Mouse (Mus musculus): ENCODE results near the gene Spag5. TPM values are rescaled to one million over a fixed set of nuclear protein-coding genes. Genes with fewer than 3 reads are reported as not detected.

Gene Spag5
- polyA plus RNA-seq, 1 experiment from 2014 or later, result 9.7 TPM

DNA sequence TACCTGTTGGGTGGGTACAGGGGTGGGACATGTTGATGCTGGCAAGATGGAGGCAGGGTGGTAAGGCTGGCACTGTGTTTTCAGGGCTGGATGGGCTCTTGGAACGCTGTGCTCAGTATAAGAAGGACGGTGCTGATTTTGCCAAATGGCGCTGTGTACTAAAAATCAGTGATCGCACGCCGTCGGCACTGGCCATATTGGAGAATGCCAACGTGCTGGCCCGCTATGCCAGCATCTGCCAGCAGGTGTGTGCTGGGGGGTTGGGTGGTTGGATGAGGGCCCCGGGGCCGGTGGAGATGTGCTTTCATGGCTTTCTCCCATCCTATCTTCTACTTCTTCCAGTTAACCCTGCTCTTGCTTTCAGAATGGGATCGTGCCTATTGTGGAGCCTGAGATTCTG, 23.6 kb downstream of the Spag5 start:
- no peaks in the 10 kb centered on the region for H3K27me3 ChIP-seq
- no peak overlapping the region for H3K9ac ChIP-seq
- peak overlapping the region; percentile 35 for H3K4me3 ChIP-seq
- no peaks in the 10 kb centered on the region for H3K36me3 ChIP-seq
- H3K9me3 ChIP-seq, result no peaks in the 10 kb centered on the region
- peak overlapping the region; percentile 80 for H3K27ac ChIP-seq (replicated peaks)
- peak overlapping the region; percentile 50 for H3K4me2 ChIP-seq
- 92% methylated on average over 12 of the region's 12 CpGs for WGBS
- peaks cover 38% of the 10 kb centered on the region for H3K4me1 ChIP-seq (replicated peaks)
- no peak for ATAC-seq (ENCODE audit: low FRiP score, low read depth)

DNA sequence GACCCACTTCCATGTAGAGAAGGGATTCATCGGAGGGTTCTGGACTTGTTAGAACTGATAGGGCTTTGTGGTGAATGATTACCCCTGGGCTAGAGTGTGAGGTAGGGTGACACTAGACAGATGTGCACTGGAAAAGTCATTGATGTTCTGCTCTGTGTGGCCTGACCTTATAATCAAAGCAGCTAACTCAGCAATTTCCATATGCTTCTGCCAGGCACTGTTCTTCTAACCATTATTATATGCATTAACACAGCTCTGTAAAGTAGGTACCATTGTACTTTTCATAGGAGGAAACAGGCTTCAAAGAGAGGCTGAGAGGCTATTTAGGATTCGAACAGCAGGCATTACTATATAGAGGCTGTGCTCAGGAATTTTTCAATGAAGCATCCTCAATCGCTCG, 25.9 kb downstream of the Spag5 start:
- Histone ChIP-seq H3K9ac (no peak overlapping the region), H3K36me3 (no peaks in the 10 kb centered on the region), H3K4me1 (replicated peaks) (peaks cover 33% of the 10 kb centered on the region), H3K4me3 (no peak overlapping the region), H3K9me3 (no peaks in the 10 kb centered on the region), H3K27me3 (no peaks in the 10 kb centered on the region), H3K4me2 (no peak overlapping the region), H3K27ac (replicated peaks) (no peak overlapping the region)
- ATAC-seq (ENCODE audit: low FRiP score, low read depth), result no peak
- WGBS, result 91% methylated on average over 4 of the region's 4 CpGs

DNA sequence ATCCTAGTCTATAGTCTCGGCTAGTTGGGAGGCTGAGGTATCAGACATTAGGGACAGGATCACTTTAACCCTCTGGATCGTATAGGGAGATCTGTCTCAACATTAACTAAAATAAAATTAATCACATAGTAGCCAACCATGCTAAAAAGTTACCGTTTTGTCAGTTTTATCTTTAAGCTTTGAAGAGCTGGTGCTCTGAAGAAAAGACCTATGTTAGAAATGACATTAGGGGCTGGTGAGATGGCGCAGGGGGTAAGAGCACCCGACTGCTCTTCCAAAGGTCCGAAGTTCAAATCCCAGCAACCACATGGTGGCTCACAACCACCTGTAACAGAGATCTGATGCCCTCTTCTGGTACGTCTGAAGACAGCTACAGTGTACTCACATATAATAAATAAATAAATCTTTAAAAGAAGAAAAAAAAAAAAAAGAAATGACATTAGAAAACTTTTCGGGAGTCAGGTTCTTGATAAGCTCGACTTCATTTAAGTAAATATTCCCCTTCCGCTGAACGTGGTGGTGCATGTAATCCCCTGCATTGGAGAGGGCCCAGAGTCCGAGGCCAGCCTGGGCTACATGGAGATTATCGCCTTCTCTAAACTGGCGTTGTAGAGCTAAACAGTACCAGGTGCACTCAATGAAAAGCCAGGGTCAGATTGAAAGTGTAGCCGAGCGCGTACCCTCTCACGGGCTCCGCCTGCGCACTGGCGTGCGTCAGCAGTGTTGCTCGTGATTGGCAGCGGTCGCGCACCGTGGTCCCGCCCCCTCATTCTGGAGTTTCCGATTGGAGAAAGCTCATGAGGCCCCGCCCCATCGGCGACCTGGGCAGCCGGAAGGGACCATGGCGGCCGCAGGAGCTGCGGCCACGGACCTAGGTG, 26.5 kb downstream of the Spag5 start, which contains the start of gene Pigs:
Gene Pigs (plus strand): TSS at position 782 of the 878 bp plus-strand sequence.
- H3K27me3 ChIP-seq, result no peaks in the 10 kb centered on the region
- peak within 1 kb of the TSS; percentile 80 for H3K4me2 ChIP-seq
- H3K9me3 ChIP-seq, result no peaks in the 10 kb centered on the region
- H3K27ac ChIP-seq (replicated peaks), result peak within 1 kb of the TSS; percentile 76
- peak; percentile 92 for ATAC-seq (ENCODE audit: low FRiP score, low read depth)
- peak within 1 kb of the TSS; percentile 78 for H3K9ac ChIP-seq
- peaks cover 27% of the 10 kb centered on the region for H3K4me1 ChIP-seq (replicated peaks)
- peak within 1 kb of the TSS; percentile 85 for H3K4me3 ChIP-seq
- 13% methylated on average over 37 of the region's 37 CpGs for WGBS
- H3K36me3 ChIP-seq, result peaks cover 5% of the 10 kb centered on the region; the same call in 1 of the 2 replicates

DNA sequence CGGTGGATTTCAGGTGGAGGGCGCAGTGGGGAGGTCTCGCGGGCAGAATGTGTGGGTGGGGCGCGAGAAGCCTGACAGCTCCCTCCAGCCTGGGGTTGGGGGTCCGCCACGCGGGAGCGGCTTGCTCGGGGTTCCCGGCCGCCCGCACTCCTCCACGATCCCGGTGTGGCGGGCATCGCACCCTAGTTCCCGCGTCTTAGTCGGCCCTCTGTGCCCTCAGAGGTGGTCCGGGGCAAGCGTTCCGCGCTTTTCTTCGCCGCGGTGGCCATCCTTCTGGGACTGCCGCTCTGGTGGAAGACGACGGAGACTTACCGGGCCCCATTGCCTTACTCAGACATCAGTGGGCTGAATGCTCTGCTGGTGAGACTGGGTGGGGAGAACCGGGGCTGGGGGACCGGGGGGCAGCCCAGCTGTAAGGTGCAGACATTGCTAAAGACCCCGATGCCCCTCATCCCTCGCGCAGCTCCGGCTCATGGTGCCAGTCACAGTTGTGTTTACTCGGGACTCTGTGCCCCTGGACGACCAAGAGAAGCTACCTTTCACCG, 27.3 kb downstream of the Spag5 start:
- Histone ChIP-seq H3K4me3 (peak overlapping the region; percentile 85), H3K27ac (replicated peaks) (peak overlapping the region; percentile 76), H3K4me2 (peak overlapping the region; percentile 80), H3K36me3 (peaks cover 12% of the 10 kb centered on the region), H3K9me3 (no peaks in the 10 kb centered on the region), H3K4me1 (replicated peaks) (peaks cover 20% of the 10 kb centered on the region), H3K9ac (peak overlapping the region; percentile 78), H3K27me3 (no peaks in the 10 kb centered on the region)
- ATAC-seq (ENCODE audit: low FRiP score, low read depth), result peak; percentile 70
- under 1% methylated on average over 41 of the region's 41 CpGs for WGBS

DNA sequence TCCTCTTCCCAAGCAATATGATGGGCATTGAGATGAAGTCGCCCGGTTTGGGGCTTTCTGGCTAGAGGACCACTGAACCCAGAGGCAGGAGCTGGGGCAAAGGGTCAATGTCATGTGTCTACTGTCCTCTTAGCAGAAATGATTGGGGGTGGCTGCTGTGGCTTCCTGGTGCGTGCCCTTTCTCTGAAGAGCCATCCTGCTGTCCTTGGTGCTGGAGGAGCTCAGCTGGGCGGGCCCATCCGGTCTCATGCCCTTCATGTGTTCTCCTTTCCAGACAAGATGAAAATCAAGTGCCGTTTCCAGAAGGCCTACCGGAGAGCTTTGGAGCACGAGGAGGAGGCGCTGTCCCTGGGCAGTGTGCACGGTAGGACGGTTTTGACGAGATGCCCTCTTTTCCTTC, 31.3 kb downstream of the Spag5 start:
- ATAC-seq (ENCODE audit: low FRiP score, low read depth), result no peak
- H3K4me2 ChIP-seq, result no peak overlapping the region
- H3K4me1 ChIP-seq (replicated peaks), result peaks cover 10% of the 10 kb centered on the region
- no peaks in the 10 kb centered on the region for H3K9me3 ChIP-seq
- no peak overlapping the region for H3K9ac ChIP-seq
- 97% methylated on average over 12 of the region's 12 CpGs for WGBS
- no peak overlapping the region for H3K27ac ChIP-seq (replicated peaks)
- no peaks in the 10 kb centered on the region for H3K27me3 ChIP-seq
- H3K36me3 ChIP-seq, result peaks cover 36% of the 10 kb centered on the region
- H3K4me3 ChIP-seq, result no peak overlapping the region

DNA sequence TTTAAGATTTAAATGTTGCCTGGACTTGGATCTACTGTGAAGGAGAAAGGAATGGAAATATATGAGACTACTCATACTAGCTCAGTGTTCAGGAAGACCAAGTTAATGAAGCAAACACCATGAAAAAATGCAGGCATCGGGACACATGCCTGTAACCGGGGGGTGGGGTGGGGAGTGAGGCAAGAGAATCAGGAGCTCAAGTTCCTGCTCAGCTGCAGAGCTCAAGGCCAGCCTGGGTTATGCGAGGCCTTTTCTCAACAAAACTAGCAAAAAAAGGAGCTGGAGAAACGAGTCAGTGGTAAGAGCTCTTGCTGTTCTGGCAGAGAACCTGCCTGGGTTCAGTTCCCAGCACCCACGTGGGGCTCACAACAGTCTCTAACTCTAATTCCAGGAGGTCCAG, 32.7 kb downstream of the Spag5 start:
- no peak for ATAC-seq (ENCODE audit: low FRiP score, low read depth)
- no peak overlapping the region for H3K4me2 ChIP-seq
- no peak overlapping the region for H3K4me3 ChIP-seq
- H3K36me3 ChIP-seq, result peaks cover 43% of the 10 kb centered on the region
- no peak overlapping the region for H3K27ac ChIP-seq (replicated peaks)
- H3K4me1 ChIP-seq (replicated peaks), result peaks cover 8% of the 10 kb centered on the region
- no peak overlapping the region for H3K9ac ChIP-seq
- 94% methylated on average over 5 of the region's 5 CpGs for WGBS
- H3K27me3 ChIP-seq, result no peaks in the 10 kb centered on the region
- H3K9me3 ChIP-seq, result no peaks in the 10 kb centered on the region

DNA sequence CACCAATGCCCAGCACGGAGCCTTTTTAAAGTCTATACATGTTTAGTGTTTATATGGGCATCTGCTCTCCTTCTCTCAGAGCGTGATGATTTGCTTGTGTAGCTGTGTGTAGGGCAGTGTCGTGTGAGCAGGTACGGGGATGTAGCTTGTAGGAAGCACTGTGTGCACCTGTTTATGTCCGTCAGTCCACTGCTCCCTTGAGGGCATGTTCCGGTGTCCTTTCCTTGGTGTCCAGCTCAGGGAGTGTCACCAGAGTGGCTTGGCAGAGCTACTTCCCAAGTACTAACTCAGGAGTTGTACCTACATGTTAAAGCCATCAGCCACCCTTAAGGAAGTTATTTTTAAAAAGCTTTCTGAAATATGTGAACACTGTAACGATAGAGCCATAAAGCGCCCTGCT, 35.7 kb downstream of the Spag5 start:
- Histone ChIP-seq H3K4me1 (replicated peaks) (no peaks in the 10 kb centered on the region), H3K36me3 (peaks cover 67% of the 10 kb centered on the region), H3K9me3 (no peaks in the 10 kb centered on the region), H3K27ac (replicated peaks) (no peak overlapping the region), H3K4me3 (no peak overlapping the region), H3K4me2 (no peak overlapping the region), H3K9ac (no peak overlapping the region), H3K27me3 (no peaks in the 10 kb centered on the region)
- 95% methylated on average over 8 of the region's 8 CpGs for WGBS
- ATAC-seq (ENCODE audit: low FRiP score, low read depth), result no peak

DNA sequence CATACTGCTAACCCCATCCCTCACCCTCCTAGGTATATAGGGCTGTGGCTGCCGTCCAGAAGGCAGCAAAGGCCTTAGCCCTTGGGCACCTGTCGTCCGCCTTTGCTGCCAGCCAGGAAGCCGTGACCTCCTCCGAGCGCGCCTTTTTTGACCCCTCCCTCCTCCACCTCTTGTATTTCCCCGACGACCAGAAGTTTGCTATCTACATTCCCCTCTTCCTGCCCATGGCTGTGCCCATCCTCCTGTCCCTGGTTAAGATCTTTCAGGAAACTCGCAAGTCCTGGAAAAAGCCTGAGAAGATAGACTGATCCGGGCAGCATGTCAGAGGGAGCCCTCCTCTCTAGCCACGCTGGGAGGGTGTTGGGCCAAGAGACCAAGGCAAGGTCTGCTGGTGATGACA, 40.4 kb downstream of the Spag5 start:
- Histone ChIP-seq H3K36me3 (peaks cover 39% of the 10 kb centered on the region), H3K27me3 (no peaks in the 10 kb centered on the region), H3K9ac (no peak overlapping the region), H3K9me3 (no peaks in the 10 kb centered on the region), H3K4me3 (no peak overlapping the region), H3K4me1 (replicated peaks) (peaks cover 35% of the 10 kb centered on the region), H3K27ac (replicated peaks) (no peak overlapping the region), H3K4me2 (no peak overlapping the region)
- ATAC-seq (ENCODE audit: low FRiP score, low read depth), result no peak
- WGBS, result 89% methylated on average over 12 of the region's 12 CpGs

DNA sequence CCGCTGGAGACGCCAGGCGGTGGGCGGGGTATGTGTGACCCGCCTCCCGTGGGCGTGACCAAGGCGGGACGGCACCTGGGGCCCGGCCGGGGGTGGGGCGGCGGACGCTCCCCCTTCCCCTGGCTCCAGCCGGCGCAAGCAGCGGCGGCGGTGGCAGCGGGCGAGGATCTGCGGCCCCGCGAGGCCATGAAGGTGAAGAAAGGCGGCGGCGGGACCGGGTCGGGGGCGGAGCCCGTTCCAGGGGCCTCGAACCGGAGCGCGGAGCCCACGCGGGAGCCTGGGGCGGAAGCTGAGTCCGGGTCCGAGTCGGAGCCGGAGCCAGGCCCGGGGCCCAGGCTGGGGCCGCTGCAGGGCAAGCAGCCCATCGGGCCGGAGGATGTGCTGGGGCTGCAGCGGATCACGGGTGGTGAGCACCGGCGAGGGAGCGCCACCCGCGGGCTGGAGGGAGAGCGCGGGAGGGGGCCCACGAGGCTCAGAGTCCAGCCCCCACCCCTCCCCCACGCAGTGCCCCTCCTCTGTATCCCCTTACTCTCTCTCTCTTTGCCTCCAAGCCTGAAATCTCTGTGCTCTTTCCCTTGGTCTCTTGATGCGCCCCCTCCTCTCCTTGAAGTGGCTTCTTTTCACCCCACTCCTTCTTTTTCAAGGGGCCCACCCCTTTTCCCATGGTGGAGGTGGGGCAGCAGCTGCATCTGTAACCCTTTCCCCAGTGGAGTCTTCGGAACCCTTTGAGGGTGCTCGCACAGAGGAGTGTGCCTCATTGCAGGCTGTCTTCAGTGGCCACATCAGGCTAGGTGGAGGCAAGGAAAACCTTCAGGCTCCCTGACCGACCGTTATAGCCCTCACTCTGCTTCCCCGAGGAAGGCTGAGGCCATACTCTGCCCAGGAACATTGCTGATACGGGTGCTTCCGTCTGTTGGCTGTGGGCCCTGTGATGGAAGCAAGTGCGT, 42.3 kb downstream of the Spag5 start, which contains the start of gene Unc119:
Gene Unc119 (plus strand): TSS at position 102 of the 947 bp plus-strand sequence.
- ATAC-seq (ENCODE audit: low FRiP score, low read depth), result peak; percentile 85
- WGBS, result under 1% methylated on average over 40 of the region's 66 CpGs

DNA sequence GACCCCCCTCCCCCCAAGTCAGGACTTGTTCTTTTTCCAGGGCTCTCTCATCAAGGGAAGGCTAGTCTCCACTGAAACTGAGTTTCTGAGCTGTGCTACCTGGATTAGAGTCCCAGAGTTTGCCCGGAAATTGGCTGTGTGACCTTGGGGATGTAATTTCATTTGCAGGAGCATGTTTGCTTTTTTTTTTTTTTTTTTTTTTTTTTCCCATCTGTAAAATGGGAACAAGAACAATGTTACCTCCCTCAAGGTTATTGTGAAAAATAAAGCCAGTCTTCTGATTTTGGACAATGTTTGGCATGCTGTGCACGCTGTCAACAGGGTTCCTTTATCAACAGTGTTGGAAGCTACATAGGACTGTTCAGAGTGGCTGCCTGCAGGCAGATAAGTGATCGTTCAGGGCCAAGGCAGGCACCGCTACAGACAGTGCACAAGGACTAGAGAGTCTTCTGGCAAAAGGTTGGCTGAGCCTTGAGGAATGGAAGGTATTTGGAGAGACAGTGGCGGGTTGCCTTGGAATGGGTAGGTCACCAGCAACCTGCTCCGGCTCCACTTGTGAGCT, 43.1 kb downstream of the Spag5 start:
- Histone ChIP-seq H3K27ac (replicated peaks) (peak overlapping the region; percentile 91), H3K4me1 (replicated peaks) (peaks cover 42% of the 10 kb centered on the region), H3K4me3 (peak overlapping the region; percentile 94), H3K36me3 (peaks cover 29% of the 10 kb centered on the region), H3K9me3 (no peaks in the 10 kb centered on the region), H3K4me2 (peak overlapping the region; percentile 74), H3K9ac (peak overlapping the region; percentile 97), H3K27me3 (no peaks in the 10 kb centered on the region)
- no peak for ATAC-seq (ENCODE audit: low FRiP score, low read depth)
- WGBS, result 77% methylated on average over 6 of the region's 6 CpGs

More for the DNA sequence above, 42.3 kb downstream of the Spag5 start, which contains the start of gene Unc119:
- peak within 1 kb of the TSS; percentile 94 for H3K4me3 ChIP-seq
- peak within 1 kb of the TSS; percentile 74 for H3K4me2 ChIP-seq
- H3K27ac ChIP-seq (replicated peaks), result peak within 1 kb of the TSS; percentile 91
- no peaks in the 10 kb centered on the region for H3K9me3 ChIP-seq
- peak within 1 kb of the TSS; percentile 97 for H3K9ac ChIP-seq
- H3K4me1 ChIP-seq (replicated peaks), result peaks cover 42% of the 10 kb centered on the region
- H3K27me3 ChIP-seq, result no peaks in the 10 kb centered on the region
- peaks cover 32% of the 10 kb centered on the region for H3K36me3 ChIP-seq
